Mouse (Mus musculus): ENCODE data around the gene Ankrd55.
"Not testable (repeated sequence)": the region's sequence is repeated elsewhere in the genome, so short reads cannot be mapped to it uniquely, and the experiment has no call there.

The Ankrd55 gene

DNA sequence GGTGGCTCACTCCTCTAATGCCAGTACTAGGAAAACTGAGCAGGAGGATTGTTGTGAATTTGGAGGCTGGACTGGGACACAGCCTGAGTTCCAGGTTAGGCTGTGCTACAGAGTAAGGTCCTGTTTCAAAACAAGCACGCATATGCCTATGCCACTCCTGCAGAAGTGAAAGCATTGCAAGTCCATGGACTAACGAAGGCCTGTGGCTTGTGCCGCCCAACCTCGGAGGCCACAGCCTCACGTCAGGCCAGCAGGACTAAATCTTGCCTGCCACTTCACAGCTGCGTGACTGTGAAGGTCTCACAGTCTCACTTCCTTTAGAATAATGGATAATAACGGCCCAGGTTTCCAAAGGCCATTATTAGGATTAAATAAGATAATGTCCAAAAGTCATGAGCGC is 125.4 kb downstream of the Ankrd55 start:
- no peak for DNase-seq (ENCODE audit: low spot score)

- no peak for DNase-seq (ENCODE audit: low spot score)
Observed at GRCm38 (mm10) chr13:112415896-112416295, 127.6 kb downstream of the Ankrd55 start.

- no peak for DNase-seq (ENCODE audit: low spot score)
Observed at GRCm38 (mm10) chr13:112416410-112417162, 128.3 kb downstream of the Ankrd55 start.

DNA sequence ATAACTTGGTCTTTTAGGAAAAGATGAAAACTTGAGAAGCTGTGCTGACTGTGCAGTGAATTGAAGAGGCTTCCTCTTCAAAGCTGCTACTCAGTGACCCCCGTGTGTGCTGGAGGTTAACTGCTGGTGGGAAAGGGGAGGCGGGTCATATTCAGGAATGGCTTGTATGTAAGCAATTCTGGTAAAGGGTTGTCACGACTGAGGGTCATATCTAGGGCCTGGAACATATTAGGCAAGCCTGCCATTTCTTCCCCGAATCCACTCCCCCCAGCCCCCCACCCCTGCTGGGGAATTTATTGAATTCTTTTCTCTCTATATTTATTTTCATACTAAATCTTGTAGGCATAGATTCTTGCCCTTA is 128.9 kb downstream of the Ankrd55 start:
- DNase-seq (ENCODE audit: low spot score) = no peak

- DNase-seq (ENCODE audit: low spot score) = no peak
Observed at GRCm38 (mm10) chr13:112417861-112418423, 129.7 kb downstream of the Ankrd55 start.

- no peak for DNase-seq (ENCODE audit: low spot score)
Observed at GRCm38 (mm10) chr13:112418595-112418994, 130.3 kb downstream of the Ankrd55 start.

GRCm38 (mm10) chr13:112424212-112424611 is 136.0 kb downstream of the Ankrd55 start:
- DNase-seq (ENCODE audit: low spot score) = no peak

GRCm38 (mm10) chr13:112424635-112425034 is 136.4 kb downstream of the Ankrd55 start:
- no peak for DNase-seq (ENCODE audit: low spot score)

DNA sequence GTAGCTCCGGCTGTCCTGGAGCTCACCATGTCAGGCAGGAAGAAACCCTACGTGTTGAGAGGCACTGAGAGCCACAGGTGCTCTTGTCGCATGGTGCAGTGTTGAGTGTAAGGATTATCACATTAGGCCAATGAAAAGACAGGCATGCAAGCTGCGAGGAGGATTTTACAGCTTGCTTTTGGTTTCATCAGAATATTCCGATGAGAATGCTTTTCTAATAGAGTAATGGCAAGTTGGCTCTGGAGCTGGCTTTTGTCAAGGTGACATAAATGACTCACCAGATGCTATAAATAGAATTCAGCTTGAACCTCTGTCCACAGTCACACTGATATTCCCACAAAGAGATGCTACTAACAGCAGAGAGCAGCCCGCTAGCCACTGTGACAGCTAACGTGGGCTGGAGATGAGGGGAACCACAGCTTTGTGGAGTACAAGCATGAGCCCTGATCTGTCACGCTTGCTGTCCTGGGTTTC is 137.0 kb downstream of the Ankrd55 start:
- DNase-seq (ENCODE audit: low spot score) = no peak

DNA sequence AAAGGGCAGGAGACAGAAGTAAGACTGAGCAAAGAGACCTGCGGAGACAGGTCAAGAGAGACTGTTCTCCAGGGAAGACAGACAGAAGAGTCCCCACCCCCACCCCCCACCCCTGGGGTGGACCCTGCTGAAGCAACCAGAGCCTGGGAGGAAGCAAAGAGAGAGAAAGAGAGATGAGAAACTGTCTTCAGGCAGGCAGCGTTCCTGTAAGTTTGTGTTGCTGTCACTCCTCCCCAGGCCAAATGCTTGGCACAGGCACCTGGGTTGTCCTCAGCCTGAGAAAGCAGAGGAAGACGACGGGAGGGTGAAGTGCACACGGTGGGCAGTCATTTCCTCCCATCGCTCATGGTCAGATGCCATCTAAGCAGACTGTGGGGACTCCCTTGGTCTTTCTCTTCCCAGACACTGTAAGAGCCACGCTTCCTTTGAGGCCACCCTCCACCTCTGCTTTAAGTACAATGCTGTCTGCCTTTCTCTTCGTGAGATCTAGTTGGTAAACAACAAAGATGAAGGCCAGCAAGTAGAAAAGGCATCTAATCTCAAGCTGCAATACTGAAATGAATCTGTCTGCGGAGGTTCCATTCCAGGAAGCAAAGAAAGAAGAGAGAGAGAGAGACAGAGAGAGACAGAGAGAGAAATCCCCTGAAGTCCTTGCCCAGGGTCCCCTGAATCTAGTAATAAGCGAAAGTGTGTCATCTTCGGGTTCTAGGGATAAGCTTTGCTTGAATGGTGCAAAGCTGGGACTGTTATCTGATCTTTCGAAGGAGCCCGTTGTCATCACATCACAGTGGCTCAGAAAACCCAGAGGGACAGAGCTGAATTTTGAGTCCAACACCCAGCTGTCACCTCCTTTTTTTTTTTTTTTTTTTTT is 138.2 kb downstream of the Ankrd55 start:
- no peak for DNase-seq (ENCODE audit: low spot score)

- DNase-seq (ENCODE audit: low spot score) = not testable (repeated sequence)
Observed at GRCm38 (mm10) chr13:112427136-112427470, 138.9 kb downstream of the Ankrd55 start.

DNA sequence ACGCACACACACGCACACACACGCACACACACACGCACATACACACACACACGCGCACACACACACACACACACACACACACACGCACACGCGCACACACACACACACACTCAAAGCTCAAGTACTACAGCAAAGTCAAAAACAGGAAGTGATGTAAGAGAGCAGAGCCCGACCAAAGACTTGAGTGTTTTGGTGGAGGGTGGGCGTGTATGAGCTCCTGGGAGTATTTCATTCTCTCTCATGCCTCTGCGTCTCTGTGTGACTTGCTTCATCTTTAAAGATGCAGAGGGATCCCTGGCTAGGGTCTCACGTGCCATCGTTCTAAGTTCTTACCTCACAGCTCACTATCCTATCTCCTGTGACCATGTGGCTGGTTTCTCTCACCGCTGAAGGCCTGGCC is 139.3 kb downstream of the Ankrd55 start:
- no peak for DNase-seq (ENCODE audit: low spot score)

DNA sequence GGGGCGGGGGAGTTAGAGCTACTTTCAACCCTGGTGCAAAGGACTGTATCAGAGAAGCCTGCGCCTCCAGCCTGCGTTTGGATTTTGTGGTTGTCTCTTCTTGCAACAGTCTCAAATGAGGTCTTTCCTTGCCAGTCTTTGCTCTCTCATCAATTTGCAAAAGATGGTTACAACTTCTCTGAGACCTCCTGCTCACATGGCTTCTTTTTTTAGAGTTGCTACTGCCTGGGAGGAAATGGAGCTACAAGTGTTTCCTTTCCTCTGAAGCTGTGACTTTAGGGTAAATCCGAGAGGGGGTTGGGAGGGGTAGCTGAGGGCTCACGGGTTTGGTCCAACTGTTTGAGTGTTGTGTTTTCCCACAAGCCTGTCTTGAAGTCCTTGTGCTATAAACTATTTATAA is 145.0 kb downstream of the Ankrd55 start:
- peak; percentile 32 for DNase-seq (ENCODE audit: low spot score)
